Mouse (Mus musculus) intestine, embryonic 14.5 days (tissue): ENCODE results near the gene Ephx4. TPM values are rescaled to one million over a fixed set of nuclear protein-coding genes. Genes with fewer than 3 reads are reported as not detected.

Source experiments
- ATAC-seq: fragments of 200-750 bp; cut with Nextera tagmentation; replicated peaks from 2 replicates; pipeline ENCODE4 v1.8.0; 2017; ENCODE audit warnings: low read depth, moderate number of reproducible peaks, moderate TSS enrichment, moderate library complexity; ENCODE audit not compliant: low FRiP score, low TSS enrichment
- DNase-seq: peaks from one replicate; pipeline ENCODE4 v3.0.0-alpha.2; 2018; ENCODE audit warnings: low spot score
- H3K27ac ChIP-seq: fragments of 300-500 bp; sonication (generic); 2 replicates; pipeline ENCODE4 v1.5.1; 2014; ENCODE audit warnings: low read depth, mild to moderate bottlenecking, control low read depth
- H3K27me3 ChIP-seq: fragments of 300-500 bp; sonication (generic); replicated peaks from 2 replicates; pipeline ENCODE4 v1.6.1; 2014; ENCODE audit warnings: low read length, control low read depth; ENCODE audit not compliant: control insufficient read depth, insufficient read depth
- H3K36me3 ChIP-seq: fragments of 300-500 bp; sonication (generic); 2 replicates; pipeline ENCODE4 v1.6.1; 2014; ENCODE audit warnings: low read length, control low read depth; ENCODE audit not compliant: control insufficient read depth, insufficient read depth
- H3K4me1 ChIP-seq: fragments of 300-500 bp; sonication (generic); replicated peaks from 2 replicates; pipeline ENCODE4 v1.6.1; 2014; ENCODE audit warnings: low read length, control low read depth, mixed read lengths; ENCODE audit not compliant: control insufficient read depth, insufficient read depth
- H3K4me2 ChIP-seq: fragments of 300-500 bp; sonication (generic); 2 replicates; pipeline ENCODE4 v1.6.1; 2014; ENCODE audit warnings: low read length
- H3K4me3 ChIP-seq: fragments of 300-500 bp; sonication (generic); 2 replicates; pipeline ENCODE4 v1.5.1; 2014; ENCODE audit warnings: low read depth, low read length, control low read depth, mixed read lengths
- H3K9ac ChIP-seq: fragments of 300-500 bp; sonication (generic); 2 replicates; pipeline ENCODE4 v1.6.1; 2014; ENCODE audit warnings: mild to moderate bottlenecking, low read length
- H3K9me3 ChIP-seq: fragments of 300-500 bp; sonication (generic); 2 replicates; pipeline ENCODE4 v1.6.1; 2016; ENCODE audit warnings: low read length, control low read depth; ENCODE audit not compliant: control insufficient read depth
- WGBS: fragments of 180-500 bp; shearing (Covaris S2); extraction: QIAGEN DNeasy Blood & Tissue Kit; methylation state at CpG from one replicate; pipeline ENCODE4 v1.1.7; 2014; 5-methylcytosine and 5-hydroxymethylcytosine counted together
- polyA plus RNA-seq: library from polyadenylated mRNA; unstranded; fragments of >200 nt; fragmentation: Nextera tagmentation; extraction: Ambion mirVana; gene quantifications from 2 replicates; pipeline ENCODE4 v1.2.1, GENCODE M21; 2014

Gene Ephx4
- polyA plus RNA-seq, 1 experiment from 2014 or later = 0.55 TPM

DNA sequence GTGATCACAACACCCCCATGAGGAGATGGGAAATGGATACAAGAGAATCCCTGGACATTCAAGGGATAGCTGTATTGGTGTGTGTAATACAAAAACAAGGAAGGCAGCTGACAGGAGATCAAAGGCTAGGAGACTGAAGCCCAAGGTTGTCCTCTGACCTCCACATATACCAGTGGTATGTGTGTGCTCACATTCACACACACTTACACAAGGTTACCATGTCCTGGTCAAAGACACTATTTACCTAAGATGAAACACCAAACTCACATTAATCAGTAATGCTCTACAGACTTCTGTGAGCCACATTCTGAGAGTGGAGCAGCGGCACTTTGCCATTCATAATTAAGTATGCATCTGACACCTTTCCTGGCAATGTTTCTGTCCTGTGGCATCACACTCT, 7.8 kb downstream of the Ephx4 start:
- ATAC-seq (no peak), DNase-seq (no peak)
- no peaks in the 10 kb centered on the region for H3K36me3 ChIP-seq
- peaks cover 1% of the 10 kb centered on the region; the same call in 1 of the 2 replicates for H3K27me3 ChIP-seq
- no peaks in the 10 kb centered on the region for H3K4me1 ChIP-seq
- WGBS = 90% methylated on average over 1 of the region's 1 CpGs
- H3K4me3 ChIP-seq = no peak overlapping the region
- no peak overlapping the region for H3K27ac ChIP-seq
- no peaks in the 10 kb centered on the region for H3K9me3 ChIP-seq
- no peak overlapping the region for H3K9ac ChIP-seq
- H3K4me2 ChIP-seq = no peak overlapping the region

DNA sequence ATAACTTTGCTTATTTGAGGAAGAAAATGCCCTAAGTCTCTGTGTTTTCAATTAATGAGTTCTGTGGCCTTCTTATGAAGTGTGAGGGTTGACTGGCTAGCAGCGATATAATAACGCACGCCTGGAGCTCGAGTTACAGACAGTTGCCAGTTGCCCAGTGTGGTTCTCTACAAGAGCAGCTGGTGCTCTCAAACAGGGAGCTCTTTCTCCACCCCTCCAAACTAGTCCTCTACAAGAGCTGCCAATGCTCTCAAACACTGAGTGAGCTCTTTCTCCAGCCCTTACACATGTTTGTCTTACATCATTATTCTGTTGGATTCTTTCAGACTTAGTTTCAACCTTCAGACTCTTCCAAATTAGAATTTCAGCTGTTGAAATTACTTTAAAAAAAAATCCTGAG, 8.8 kb downstream of the Ephx4 start:
- Histone ChIP-seq H3K27me3 (no peaks in the 10 kb centered on the region), H3K9ac (no peak overlapping the region), H3K4me3 (no peak overlapping the region), H3K4me1 (no peaks in the 10 kb centered on the region), H3K36me3 (no peaks in the 10 kb centered on the region), H3K9me3 (no peaks in the 10 kb centered on the region), H3K4me2 (no peak overlapping the region), H3K27ac (no peak overlapping the region)
- no peak for ATAC-seq
- 55% methylated on average over 4 of the region's 4 CpGs for WGBS
- no peak for DNase-seq

DNA sequence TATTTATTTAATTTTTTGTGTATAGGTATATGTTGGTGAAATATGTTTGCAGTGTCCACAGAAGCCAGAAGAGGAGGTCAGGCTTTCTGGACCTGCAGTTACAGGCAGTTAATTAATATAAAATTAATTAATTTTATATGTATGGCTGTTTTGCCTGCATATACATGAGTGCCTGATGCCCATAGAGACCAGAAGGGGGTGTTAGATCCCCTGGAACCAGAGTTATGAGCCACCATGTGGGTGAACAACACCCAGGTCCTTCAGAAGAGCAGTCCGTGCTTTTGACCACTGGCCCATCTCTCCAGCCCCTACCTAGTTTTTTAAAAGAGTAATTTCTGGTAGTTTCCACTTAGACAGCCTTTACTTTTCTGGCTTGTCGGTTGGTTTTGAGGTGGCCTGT, 9.7 kb downstream of the Ephx4 start:
- Histone ChIP-seq H3K9ac (no peak overlapping the region), H3K36me3 (no peaks in the 10 kb centered on the region), H3K27ac (no peak overlapping the region), H3K4me1 (no peaks in the 10 kb centered on the region), H3K27me3 (no peaks in the 10 kb centered on the region), H3K9me3 (no peaks in the 10 kb centered on the region), H3K4me2 (no peak overlapping the region), H3K4me3 (no peak overlapping the region)
- 85% methylated on average over 2 of the region's 2 CpGs for WGBS
- ATAC-seq = no peak
- DNase-seq = no peak

DNA sequence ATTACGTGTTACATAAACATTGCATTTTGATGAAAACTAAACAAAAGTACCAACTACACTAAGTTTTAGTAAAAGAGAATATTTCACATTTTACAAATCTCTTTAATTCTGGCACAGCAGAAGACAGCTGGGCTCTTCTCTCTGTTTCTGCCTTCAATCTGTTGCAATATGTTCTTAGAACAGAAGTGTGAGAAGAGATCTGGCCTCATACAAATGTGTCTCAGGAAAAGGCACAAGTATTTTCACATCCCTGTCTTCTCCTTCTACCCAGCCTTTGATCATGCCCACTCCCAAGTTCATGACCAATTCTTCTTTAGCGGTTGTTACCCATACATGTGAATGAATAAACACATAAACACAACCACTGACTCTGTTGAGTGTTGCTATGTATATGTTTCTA, 12.6 kb downstream of the Ephx4 start:
- H3K9me3 ChIP-seq = no peaks in the 10 kb centered on the region
- H3K4me1 ChIP-seq = no peaks in the 10 kb centered on the region
- no peak overlapping the region for H3K4me2 ChIP-seq
- no peak overlapping the region for H3K9ac ChIP-seq
- 69% methylated on average over 2 of the region's 2 CpGs for WGBS
- DNase-seq (no peak), ATAC-seq (no peak)
- no peaks in the 10 kb centered on the region for H3K36me3 ChIP-seq
- H3K27ac ChIP-seq = no peak overlapping the region
- H3K4me3 ChIP-seq = no peak overlapping the region
- no peaks in the 10 kb centered on the region for H3K27me3 ChIP-seq

DNA sequence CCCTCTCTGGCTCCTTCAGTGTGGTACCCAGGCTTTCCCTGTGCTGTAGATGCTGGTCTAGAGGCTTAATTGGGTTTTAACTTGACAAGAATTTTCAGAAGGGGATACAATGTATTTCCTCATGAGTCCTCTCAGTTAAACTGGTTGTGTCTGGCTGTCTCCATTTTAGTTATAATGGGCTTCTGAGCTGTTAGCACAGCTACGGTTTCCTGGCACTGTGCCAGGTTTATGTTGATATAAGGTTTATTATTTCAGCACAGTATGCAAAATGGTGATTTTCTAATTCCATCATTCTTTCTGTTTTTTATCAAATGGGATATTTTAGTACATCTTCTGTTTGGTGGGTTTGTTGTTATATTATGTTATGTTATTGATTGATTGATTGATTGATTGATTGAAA, 19.1 kb downstream of the Ephx4 start:
- Histone ChIP-seq H3K9me3 (no peaks in the 10 kb centered on the region), H3K27ac (no peak overlapping the region), H3K4me1 (peaks cover 4% of the 10 kb centered on the region; the same call in 1 of the 2 replicates), H3K4me3 (no peak overlapping the region), H3K27me3 (no peaks in the 10 kb centered on the region), H3K4me2 (no peak overlapping the region), H3K36me3 (no peaks in the 10 kb centered on the region), H3K9ac (no peak overlapping the region)
- no peak for ATAC-seq
- WGBS = 24% methylated on average over 1 of the region's 1 CpGs
- no peak for DNase-seq

DNA sequence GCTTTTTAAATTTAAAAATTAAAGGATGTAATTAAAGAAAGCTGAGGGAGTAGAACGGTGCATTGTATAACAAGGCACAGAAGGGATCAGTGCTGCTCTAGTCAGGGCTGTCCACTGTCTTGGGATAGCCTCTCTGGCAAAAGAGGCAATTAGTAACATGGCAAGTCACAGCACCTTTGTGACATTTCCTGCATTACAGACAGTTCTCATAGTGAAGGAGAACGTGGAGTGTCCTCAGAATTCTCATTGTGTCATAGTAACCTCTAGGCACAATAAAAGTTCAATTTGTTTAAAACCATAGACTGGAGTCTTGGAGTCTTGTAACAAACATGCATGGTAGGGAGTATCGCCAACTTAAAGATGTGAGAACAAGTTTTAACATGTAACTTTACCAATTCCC, 28.7 kb downstream of the Ephx4 start, which contains the start of gene Lpcat2b:
Gene Lpcat2b, plus strand, starts transcription at position 301 of the 400 bp plus-strand sequence.
- Histone ChIP-seq H3K9ac (no peak within 1 kb of the TSS), H3K4me1 (no peaks in the 10 kb centered on the region), H3K27ac (no peak within 1 kb of the TSS), H3K36me3 (no peaks in the 10 kb centered on the region), H3K9me3 (no peaks in the 10 kb centered on the region), H3K27me3 (no peaks in the 10 kb centered on the region), H3K4me2 (no peak within 1 kb of the TSS), H3K4me3 (no peak within 1 kb of the TSS)
- no peak for ATAC-seq
- no peak for DNase-seq
- WGBS = 81% methylated on average over 3 of the region's 3 CpGs

DNA sequence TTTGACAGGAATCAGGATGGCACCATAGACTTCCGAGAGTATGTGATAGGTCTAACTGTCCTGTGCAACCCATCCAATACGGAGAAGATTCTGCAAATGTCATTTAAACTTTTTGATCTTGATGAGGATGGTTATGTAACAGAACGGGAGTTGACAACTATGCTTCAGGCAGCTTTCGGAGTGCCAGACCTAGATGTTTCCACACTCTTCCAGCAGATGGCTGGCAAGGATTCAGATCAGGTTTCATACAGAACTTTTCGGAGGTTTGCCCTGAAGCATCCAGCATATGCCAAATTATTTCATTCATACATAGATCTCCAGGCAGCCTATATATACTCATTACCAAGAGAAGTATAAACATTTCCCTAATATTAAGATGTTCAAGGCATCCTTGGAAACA, 31.5 kb downstream of the Ephx4 start:
- H3K27me3 ChIP-seq = no peaks in the 10 kb centered on the region
- 80% methylated on average over 5 of the region's 5 CpGs for WGBS
- H3K36me3 ChIP-seq = no peaks in the 10 kb centered on the region
- ATAC-seq (no peak), DNase-seq (no peak)
- H3K4me3 ChIP-seq = no peak overlapping the region
- H3K4me1 ChIP-seq = peaks cover 6% of the 10 kb centered on the region
- no peak overlapping the region for H3K4me2 ChIP-seq
- H3K9ac ChIP-seq = no peak overlapping the region
- no peak overlapping the region for H3K27ac ChIP-seq
- H3K9me3 ChIP-seq = no peaks in the 10 kb centered on the region

DNA sequence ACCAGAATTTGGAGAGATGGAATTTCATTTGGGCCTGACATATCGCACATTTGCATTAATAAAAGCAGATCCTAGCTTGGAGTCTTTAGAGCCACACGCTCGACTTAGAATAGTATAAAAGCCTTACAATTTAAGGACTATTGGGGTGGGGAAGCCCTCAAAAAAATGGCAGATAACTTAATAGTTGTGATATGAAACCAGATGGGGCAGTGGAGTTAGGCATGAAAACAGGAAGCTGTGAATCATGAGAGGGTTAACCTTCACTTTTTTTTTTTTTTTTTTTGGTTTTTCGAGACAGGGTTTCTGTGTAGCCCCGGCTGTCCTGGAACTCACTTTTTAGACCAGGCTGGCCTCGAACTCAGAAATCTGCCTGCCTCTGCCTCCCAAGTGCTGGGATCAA, 33.6 kb downstream of the Ephx4 start:
- DNase-seq (no peak), ATAC-seq (no peak)
- Histone ChIP-seq H3K36me3 (no peaks in the 10 kb centered on the region), H3K4me3 (no peak overlapping the region), H3K27me3 (no peaks in the 10 kb centered on the region), H3K9ac (no peak overlapping the region), H3K27ac (no peak overlapping the region), H3K4me2 (no peak overlapping the region), H3K4me1 (peaks cover 6% of the 10 kb centered on the region), H3K9me3 (no peaks in the 10 kb centered on the region)
- 93% methylated on average over 6 of the region's 6 CpGs for whole genome bisulfite sequencing

DNA sequence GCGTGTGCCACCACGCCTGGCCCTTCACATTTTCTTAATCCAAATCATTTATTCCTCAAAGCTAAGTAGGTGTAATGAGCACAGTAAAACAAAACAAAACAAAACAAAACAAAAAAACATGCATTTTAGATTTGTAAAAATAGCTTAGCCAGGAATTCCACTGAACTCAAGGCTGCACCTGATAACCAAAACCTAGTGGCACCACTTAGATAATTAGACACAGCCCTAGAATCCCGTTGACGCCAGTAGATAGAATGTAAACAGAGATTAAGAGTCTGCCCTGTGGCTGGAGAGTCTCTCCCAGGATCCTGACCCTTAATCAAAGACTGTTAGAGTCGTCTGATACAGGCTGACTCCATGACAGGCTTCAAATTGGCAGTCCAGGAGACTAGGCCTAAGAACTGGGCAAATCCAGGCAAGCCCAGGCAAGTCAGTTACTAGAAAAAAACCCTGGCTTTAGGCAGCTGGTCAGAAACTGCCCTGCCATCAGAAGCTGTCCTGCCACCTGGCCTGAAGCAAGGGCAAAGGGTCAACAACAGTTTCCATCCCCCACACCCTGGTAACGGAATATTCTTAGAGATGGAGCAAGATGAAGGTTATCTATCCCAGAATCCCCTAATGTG, 34.2 kb downstream of the Ephx4 start:
- Histone ChIP-seq H3K4me3 (no peak overlapping the region), H3K9ac (no peak overlapping the region), H3K27me3 (no peaks in the 10 kb centered on the region), H3K27ac (no peak overlapping the region), H3K4me1 (peaks cover 6% of the 10 kb centered on the region), H3K36me3 (no peaks in the 10 kb centered on the region), H3K4me2 (no peak overlapping the region), H3K9me3 (no peaks in the 10 kb centered on the region)
- no peak for ATAC-seq
- DNase-seq = no peak
- 60% methylated on average over 6 of the region's 6 CpGs for WGBS
